Mouse (Mus musculus) olfactory bulb, adult 2 months (tissue): ENCODE measurements at regions not wholly inside any gene's neighbourhood (a gene's known extent, or its start where the extent isn't known, plus 50 kb on each side); places are given as distances from the start of the nearest gene placed in this dataset.

Experiments used
- CTCF ChIP-seq: fragments of 200-500 bp; IDR thresholded peaks from 2 replicates; pipeline ENCODE4 v1.5.1; 2012; ENCODE audit warnings: low read depth, mild to moderate bottlenecking, low read length, moderate library complexity; ENCODE audit not compliant: insufficient read depth
- POLR2A ChIP-seq: fragments of 200-500 bp; IDR thresholded peaks from 2 replicates; pipeline ENCODE4 v1.6.1; 2012; ENCODE audit warnings: mild to moderate bottlenecking, low read depth, low read length, moderate library complexity; ENCODE audit not compliant: insufficient read depth

GRCm38 (mm10) chr11:32893146-32893903 lies 68.9 kb upstream of the Smim23 start:
- TF ChIP-seq CTCF (no peak), POLR2A (no peak)
